Mouse (Mus musculus) T-cell, adult 2 months (primary cell): ENCODE results near the gene Ankrd61.

ENCODE experiments used
- DNase-seq: peaks from one replicate; pipeline ENCODE4 v3.0.0; 2022; ENCODE audit warnings: low spot score

The Ankrd61 gene

DNA sequence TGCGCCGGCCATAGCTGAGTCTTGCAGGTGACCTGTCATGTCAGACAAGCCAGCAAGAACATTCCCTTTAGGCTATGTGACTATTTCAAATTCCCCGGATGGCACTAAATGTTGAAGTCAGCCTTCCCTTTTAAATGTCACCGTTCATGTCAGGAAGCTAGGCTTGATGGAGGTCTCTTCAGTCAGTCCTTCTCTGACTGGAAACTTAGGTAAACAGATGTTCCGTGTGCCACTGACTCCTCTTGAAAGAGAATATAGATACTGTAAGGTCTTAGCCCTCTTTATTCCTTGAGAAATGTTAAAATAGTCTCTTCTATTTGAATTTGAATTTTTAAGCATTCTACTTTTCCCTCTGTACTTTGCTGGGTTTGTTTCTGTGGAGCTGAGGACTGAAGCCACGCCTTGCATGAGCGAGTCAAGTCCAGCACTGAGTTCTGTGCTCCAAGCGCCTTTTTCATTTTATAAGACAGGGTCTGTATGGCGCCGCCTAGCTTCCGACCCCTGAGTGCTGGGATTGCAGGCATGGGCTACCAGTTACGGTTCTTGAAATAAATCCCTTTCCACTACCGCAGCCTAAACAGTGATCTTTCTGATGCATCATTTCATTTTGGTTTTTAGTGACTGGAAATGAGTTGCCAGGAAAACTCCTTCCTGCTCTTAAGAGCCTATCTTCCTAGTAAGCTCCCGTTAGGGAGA lies at the start of gene Ankrd61:
Gene Ankrd61, minus strand, starts transcription at position 51 of the 696 bp plus-strand sequence.
- no peak for DNase-seq

DNA sequence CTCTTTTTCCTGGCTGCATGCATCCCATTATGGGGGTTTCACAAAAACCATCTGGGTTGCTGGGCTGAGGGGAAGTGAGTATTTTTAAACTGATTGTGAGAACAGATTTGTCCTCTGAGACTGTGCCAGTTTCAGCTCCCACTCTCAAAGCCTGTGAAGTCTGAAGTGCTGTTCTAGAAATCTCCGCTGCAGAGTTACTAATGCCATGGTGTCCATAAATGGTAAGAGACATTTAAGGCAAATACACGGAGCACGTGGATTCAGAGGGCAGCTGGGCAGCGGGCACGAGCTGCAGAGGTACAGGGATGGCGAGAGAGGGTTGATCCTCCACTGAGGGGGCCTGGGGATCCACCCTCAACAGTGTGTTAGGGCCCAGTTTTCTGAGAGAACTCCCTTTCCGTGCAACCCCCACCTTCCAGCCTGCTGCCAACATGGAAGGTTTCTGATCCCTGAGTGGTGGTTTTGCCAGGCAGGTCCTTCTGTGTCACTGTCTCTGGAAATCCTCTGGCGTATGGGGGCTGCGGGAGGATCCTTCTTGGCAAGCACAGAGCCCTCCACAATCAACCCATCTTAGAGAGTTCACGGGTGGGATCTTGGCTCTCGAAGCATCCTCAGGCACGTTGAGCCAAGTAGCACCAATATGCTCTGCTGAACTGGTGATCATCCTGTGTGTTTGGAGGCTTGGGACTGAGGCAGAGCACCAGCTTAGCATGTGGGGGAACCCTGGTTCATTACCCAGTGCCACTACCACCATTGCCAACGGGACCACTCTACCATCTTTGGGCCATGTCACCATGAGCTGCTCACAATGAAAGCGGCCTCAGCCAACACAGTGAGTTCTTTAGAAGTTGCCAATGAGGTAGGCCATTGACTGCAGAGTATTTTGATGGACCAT lies 46.0 kb upstream of the Ankrd61 start:
- no peak for DNase-seq

DNA sequence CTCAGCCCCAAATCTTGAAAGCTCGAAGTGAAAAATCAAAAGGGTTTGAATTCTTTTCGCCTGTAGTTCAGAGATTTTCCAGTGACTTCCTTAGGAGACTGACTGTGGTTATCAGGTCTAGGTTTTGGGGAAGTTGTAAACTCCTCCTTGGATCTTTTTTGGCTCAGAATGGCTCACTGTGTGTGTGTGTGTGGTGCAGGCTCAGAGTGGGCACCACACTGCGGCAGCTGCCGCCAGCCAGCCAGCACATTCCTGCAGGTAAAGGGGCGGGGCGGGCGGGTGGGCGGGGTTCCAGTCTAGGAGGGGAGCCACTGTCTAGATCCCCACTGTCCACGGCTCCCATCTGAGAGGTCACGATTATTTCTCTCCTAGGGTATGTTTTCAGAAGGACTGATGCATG lies 44.1 kb upstream of the Ankrd61 start:
- no peak for DNase-seq

- no peak for DNase-seq
Measured at GRCm38 (mm10) chr5:143936156-143936555, 38.7 kb upstream of the Ankrd61 start.

DNA sequence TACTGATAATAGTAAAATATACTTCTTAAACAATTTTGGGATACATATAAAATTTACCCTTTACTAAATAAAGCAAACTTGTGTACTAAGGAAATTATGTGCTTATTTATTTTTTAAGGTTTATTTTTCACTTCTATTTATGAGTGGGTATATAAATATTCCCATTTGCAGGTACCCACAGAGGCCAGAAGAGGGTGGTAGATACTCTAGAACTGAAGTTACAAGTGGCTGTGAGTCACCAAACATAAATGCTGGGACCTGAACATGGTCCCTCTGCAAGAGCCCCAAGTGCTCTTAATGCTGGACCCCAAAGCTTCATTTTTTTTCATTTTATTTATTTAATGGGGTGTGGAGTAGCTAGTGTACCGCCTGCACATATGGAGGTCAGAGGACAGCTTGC lies 36.4 kb upstream of the Ankrd61 start:
- DNase-seq: no peak

DNA sequence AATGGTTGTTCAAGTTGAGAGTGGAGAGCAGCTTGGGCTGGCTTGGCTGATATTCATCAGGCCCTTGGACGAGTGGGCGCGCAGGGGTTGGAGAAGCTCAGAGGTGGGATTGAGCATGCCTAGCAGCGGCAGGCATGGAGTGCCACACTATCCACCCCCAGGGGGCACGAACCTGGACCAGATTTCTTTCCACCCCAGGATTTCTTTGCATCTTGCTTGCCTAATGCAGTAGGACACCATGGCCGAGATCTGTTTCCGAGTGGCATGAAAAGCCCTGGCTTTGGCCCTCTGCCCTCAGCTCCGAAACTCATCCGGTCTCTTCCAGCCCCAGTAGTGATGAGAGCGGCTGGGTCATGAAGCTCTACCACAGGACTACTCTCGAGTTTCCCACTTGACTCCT lies 35.9 kb upstream of the Ankrd61 start:
- DNase-seq: no peak

DNA sequence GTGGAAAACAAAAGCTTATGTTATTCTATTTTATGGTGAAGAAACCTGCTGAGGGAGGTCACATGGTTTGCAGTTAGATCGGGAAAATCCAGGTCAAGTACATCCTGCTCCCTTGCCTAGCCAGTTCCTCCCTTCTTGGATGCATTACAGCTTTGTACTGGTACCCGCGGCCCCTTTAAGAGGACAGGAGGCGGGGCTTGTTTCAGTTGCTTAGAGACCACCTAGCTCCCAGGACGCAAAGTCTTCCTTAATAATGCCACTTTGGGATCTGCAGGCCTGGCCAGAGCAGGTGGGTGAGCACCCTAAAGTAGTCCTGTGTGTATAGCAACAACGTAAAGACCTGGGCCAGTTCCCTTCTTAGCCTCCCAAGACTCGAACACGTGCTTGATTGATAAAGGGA lies 35.3 kb upstream of the Ankrd61 start, which contains the start of gene Rsph10b:
Gene Rsph10b, plus strand, starts transcription at position 205 of the 400 bp plus-strand sequence.
- no peak for DNase-seq

DNA sequence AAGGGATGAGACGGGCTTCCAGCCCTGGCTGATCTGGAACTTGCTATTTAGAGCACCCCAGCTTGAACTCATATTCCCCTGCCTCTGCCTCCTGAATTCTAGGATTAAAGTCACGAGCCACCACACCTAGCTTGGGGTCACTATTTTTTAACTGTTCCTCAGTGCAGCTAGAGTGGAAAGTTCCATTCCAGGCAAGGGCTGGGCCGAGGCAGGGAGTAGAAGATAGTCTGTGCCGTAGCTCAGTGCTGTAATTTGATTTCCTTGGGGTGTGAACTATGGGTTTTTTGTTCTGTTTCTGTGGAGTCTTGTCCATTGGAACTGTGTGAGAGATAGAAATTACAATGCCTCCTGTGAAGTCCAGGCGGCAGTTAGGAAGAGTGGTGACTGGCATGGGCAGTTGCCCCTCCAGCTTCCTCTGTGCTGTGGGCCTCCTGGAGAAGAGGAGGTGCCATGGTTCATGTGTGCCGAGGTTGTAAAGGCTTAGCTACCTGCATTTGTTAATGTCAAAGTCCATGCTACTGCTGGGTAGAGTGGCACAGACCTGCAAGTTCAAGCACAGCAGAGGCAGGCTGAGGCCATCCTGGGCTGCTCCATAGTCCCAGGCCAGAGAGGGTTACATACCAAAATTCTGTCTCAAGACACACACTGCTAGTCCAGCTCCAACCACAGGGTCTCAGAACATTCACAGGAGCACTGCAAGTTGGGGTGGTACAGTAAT lies 34.5 kb upstream of the Ankrd61 start:
- DNase-seq: no peak

DNA sequence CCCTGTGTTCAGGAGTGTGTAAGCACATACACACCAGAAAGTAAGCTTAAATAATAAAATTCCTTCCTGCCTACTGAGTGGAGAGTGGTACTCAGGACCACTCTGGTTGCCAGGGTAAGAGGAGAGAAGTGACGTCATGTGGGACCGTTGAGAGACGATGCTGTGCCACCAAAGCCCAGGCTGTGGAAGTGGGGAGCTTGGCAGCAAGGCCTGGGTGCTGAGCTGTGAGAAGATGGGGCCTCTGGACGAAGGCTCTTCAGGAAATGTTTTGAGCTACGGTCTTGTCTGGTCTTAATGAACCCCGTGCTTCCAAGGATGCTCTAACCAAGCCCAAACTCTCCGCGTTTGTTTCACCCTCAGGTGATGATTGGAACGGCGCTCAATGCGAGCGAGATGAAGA lies 33.2 kb upstream of the Ankrd61 start:
- no peak for DNase-seq

- DNase-seq: no peak
Measured at GRCm38 (mm10) chr5:143929291-143929690, 31.8 kb upstream of the Ankrd61 start.

GRCm38 (mm10) chr5:143927875-143928274 lies 30.4 kb upstream of the Ankrd61 start, which contains the start of gene Gm42421:
Gene Gm42421, plus strand, starts transcription at chr5:143928175.
- DNase-seq: no peak

- no peak for DNase-seq
Measured at GRCm38 (mm10) chr5:143924781-143925452, 27.4 kb upstream of the Ankrd61 start.

DNA sequence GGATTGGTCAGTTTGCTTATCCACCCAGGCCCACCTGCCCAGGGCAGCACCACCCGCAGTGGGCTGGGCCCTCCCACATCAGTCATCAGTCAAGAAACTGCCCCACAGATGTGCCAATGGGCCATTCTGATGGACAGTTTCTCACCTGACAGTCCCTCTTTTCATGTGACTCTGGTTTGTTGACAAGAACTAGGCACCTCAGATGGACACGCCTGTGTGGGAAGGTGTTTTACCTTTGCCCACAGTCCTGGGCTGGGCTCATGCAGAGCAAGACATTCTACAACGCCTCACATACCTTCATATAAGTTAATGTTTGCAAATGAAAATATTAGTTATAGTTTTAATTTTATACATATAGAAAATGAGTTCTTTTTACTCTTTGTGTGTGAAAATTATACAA lies 20.6 kb upstream of the Ankrd61 start:
- DNase-seq: no peak

DNA sequence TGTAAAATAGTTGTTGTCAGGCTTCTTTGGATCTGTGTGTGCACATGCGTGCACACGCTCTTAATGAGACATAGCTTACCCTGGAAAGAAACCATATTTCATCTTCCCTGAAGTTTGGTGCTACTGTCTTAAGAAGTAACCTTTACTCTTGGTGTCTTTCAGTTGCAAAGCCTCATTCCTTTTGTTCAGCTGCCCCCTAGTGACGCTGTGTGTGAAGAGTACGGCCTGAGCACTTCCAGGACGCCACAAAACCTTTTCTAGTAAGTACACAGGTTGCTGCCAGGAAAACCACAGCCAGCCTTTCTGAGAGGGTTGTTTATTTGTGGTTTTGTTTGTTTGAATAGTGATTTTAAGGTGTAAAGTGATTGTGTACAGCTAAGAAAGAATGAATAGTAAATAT lies 19.9 kb upstream of the Ankrd61 start:
- peak; percentile 65 for DNase-seq

GRCm38 (mm10) chr5:143916221-143916620 lies 18.7 kb upstream of the Ankrd61 start:
- DNase-seq: no peak

GRCm38 (mm10) chr5:143909417-143910400 lies 12.2 kb upstream of the Ankrd61 start, which contains the start of the genes Aimp2 and Pms2:
Gene Aimp2, minus strand, starts transcription at chr5:143909847.
Gene Pms2, plus strand, starts transcription at chr5:143909964.
- DNase-seq: peak; percentile 95

DNA sequence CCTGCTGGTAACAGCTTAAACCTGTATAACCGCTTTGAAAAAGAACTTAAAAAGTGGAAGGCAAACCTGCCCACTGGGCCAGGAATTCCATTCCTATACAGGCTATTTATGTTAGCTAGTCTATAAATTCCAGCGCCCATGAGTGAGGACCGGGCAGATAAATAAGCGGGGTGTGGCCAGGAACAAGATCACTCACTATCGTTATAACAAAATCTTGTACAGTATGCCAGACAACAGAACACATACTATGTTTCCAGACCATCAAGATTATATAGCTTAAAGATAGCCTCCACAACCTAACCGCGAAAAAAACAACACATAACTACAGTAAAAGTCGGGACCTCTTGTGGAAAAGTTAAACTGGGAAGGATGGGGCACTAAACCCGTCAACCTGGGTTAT lies 11.4 kb upstream of the Ankrd61 start:
- no peak for DNase-seq

DNA sequence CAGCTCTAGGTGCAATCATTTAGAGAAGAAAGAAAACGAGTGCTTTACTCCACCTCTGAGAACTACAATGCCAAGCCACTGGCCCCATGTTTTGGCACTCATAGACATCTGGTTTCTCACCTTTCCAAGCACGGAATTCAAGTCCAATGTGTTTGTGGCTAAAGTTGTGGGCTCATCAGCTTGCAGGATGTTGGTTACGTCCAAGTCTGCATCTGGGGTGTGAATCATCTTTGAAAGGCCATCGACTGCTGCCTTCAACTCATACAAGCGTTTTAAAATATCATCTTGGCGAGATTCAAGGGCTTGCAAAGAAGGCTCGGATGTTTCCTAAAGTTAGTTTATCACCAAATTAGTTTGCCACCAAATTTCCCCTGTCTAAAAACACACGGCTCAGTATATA lies 8.9 kb upstream of the Ankrd61 start:
- no peak for DNase-seq

GRCm38 (mm10) chr5:143903813-143904212 lies 6.3 kb upstream of the Ankrd61 start:
- no peak for DNase-seq

GRCm38 (mm10) chr5:143902111-143902510 lies 4.6 kb upstream of the Ankrd61 start:
- DNase-seq: no peak

- no peak for DNase-seq
Measured at GRCm38 (mm10) chr5:143893396-143893795, 4.1 kb downstream of the Ankrd61 start.
